Mouse (Mus musculus) layer of hippocampus, postnatal 14 days (tissue): Measurements from ENCODE around the gene Golph3l. TPM values are rescaled to one million over a fixed set of nuclear protein-coding genes. Genes with fewer than 3 reads are reported as not detected.
"Not testable (repeated sequence)": the region's sequence is repeated elsewhere in the genome, so short reads cannot be mapped to it uniquely, and the experiment has no call there.

Source experiments
- DNase-seq, 2 experiments: peaks; one replicate each; pipeline ENCODE4 v3.0.0; 2021 to 2022; ENCODE audit warnings: low spot score in 2 of 2, mixed read lengths in 1 of 2
- long read RNA-seq, 2 experiments: library from polyadenylated mRNA; stranded (forward); transcript quantifications; one replicate each; pipeline ENCODE4 v2.0.0; 2021
- total RNA-seq, 2 experiments: library from RNA; stranded (reverse); gene quantifications; 2 replicates each; pipeline ENCODE4 v1.2.3; 2021

Gene Golph3l
- total RNA-seq: 10 to 100 TPM; 20.6 to 22.2 TPM
- long read RNA-seq, experiment 1, transcript Golph3l-207 (5 exons, 2,836 nt): major isoform, 19 of 19 reads
- long read RNA-seq, experiment 1, partial matches to known transcripts: 0 of 19 reads
- long read RNA-seq, experiment 1, other reads (novel, unspliced or antisense): 0 of 19 reads
- long read RNA-seq, experiment 2, transcript Golph3l-207 (5 exons, 2,836 nt): major isoform, 22 of 26 reads
- long read RNA-seq, experiment 2, partial matches to known transcripts: 2 of 26 reads
- long read RNA-seq, experiment 2, other reads (novel, unspliced or antisense): 1 of 26 reads

GRCm38 (mm10) chr3:95588604-95589086, at the start of gene Golph3l:
Gene Golph3l (plus strand): TSS chr3:95588934.
- DNase-seq: peak; percentile 93 to 98

DNA sequence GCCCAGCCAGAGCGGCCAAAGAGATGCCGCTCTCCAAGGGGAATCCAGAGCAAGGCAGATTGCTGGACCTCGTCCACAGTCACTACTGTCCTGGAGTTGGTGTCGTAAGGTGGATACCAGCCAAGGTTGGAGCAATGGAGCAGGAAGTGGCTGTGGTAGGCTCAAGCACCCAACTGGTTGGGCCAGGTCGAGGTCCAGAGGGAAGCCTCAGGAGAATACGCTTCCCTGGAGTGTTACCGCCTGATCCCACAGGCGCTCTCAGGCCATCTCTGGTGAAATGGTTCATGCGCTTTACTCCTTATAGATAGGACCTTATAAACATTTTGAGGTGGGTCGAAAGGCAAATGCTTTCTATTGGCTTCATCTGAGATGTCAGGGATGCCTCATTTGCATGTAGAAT, 49.8 kb upstream of the Golph3l start:
- DNase-seq: no peak

GRCm38 (mm10) chr3:95539837-95540236, 48.9 kb upstream of the Golph3l start:
- no peak for DNase-seq

GRCm38 (mm10) chr3:95541186-95541585, 47.5 kb upstream of the Golph3l start:
- not testable (repeated sequence) for DNase-seq

GRCm38 (mm10) chr3:95542171-95542570, 46.6 kb upstream of the Golph3l start:
- DNase-seq: no peak

DNA sequence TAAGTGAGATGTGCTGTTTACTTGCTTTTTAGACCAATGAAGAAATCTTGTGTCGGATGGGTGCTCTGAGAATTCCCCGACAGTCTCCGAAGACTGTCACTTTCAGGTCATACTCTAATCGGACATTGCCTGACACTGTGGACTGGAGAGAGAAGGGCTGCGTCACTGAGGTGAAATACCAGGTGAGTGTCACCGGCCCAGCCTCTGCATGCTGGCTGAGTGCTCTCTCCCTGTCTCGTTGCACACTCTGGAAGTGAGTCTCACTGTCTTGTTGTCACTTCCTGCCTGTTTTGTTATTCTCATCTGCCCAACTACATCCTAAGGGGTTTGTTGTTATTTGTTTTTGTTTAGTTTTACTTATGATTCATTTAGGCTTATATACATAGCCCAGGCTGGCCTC, 45.8 kb upstream of the Golph3l start:
- no peak for DNase-seq

GRCm38 (mm10) chr3:95550176-95550575, 38.6 kb upstream of the Golph3l start:
- DNase-seq: no peak

DNA sequence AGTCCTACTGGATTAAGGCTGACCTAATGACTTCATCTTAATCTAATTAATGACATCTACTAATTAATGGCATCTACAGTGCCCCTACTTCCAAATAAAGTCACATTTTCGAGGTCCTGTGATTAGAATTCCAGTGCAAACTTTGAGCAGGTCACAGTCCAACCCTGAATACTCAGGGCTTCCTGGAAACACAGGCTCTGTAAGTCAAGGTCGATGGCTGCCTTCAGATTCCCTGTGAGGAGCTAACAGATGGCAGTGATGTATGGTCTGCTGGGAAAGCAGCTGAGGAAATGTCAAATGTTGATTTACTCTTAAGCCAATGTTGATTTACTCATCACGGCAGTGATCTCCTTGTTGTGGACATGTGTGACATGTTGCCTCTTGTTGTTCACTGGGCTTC, 34.7 kb upstream of the Golph3l start:
- DNase-seq: no peak

DNA sequence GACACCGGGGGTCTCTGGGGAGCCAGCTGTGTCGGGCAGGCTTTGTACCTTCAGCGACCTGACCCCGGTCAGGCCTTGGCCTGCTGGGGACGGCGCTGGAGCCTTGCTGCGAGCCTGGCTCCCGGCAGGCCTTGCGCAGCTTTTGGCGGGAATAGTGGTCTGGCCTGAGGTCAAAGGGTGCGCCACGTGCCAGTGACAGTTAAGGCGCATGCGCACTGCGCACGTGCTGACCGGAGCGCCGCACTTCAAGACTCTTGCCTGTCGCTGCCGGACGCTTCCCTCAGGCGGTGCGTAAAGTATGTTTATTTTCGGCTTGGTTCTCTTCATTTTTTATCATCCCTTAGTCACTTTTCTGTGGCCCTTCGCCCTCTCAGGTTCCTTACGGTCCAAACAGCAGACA, 29.3 kb upstream of the Golph3l start, which contains the start of gene Hormad1:
Hormad1 (plus strand) TSS at position 241 of the 400 bp plus-strand sequence.
- no peak for DNase-seq

GRCm38 (mm10) chr3:95560738-95561137, 28.0 kb upstream of the Golph3l start:
- DNase-seq: no peak

DNA sequence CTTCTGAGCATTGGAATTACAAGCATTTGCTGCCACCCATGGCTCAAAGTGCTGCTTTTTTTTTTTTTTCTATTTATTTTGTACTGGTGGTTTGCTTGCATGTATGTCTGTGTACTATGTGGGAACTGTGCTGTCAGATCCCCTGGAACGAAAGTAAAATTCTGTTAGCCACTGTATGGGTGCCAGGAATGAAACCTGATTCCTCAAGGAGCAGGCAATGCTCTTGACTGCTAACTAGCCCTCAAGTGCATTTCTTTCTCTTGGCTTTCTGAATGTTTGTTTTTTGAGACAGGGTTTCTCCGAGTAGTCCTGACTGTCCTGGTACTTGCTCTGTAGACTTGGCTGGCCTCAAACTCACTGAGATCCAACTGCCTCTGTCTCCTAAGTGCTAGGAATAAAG, 26.9 kb upstream of the Golph3l start:
- no peak for DNase-seq

- no peak for DNase-seq
These were observed 19.1 kb upstream of the Golph3l start for GRCm38 (mm10) chr3:95569585-95569984.

DNA sequence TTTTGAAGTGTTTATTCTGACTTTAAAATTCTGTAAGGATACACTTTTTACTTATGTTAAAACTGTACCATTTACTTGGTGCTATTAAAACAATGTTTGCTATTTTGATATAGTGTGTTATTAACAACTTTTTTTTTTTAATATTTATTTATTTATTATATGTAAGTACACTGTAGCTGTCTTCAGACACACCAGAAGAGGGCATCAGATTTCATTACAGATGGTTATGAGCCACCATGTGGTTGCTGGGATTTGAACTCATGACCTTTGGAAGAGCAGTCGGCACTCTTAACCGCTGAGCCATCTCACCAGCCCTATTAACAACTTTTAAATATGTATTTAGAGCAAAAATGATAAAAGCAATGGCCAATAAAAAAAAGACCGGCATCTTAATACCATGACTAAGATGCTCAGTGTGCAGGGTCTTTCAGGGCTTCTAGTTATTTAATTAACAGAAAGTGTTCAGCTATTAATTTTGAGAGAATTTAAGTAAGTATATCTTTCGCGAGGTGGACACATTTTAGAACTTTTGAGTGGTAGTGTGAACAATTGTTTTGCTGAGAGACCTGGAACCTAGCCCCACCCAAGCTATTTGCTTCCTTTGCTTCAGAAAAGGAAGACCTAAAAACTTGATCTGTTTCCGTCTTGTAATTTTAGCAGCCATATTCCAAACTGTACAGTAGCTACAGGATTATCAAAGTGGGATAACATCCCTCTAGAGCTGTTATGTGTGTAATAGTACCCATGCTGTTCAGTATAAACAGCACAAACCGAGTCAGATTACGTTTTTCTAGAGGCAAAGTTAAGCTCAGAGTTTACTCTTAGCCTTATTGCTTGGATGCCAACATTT, 755 bp upstream of the Golph3l start:
- DNase-seq: no peak

GRCm38 (mm10) chr3:95598734-95599133, 10.0 kb downstream of the Golph3l start:
- no peak for DNase-seq

DNA sequence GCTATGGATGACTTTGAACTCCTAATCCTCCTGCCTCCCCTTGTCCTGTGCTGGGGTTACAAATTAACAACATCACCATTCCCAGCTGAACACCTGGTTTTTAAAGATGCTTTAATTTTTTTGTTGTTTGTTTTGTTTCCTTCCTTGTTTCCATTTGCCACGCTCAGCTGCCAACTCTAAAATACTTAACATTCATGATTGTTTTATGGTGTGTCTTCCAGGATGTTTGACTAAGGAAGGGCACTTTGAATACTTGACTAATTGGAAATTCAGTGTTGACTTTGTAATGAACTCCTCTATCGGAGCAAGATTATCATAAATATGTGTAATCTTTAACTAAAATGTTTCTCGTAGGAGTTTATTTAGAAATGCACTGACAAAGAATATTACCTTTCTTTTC, 12.6 kb downstream of the Golph3l start:
- no peak for DNase-seq

DNA sequence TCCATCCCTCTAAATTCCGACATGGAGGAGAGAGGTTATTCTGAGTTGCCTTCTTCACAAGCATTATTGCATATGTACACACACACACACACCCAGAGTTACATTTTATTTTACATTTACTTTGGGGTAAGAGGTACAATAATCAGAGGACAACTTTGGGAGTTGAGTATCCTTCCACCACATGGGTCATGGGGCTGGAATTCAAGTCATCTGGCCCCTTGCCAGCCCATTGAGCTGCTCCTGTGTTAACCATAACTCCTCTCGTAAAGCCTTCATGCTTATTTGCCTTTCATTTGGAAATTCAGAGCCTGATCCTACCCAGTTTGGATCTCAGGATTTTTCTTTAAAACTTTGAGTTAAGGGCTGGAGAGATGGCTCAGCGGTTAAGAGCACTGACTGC, 17.4 kb downstream of the Golph3l start:
- DNase-seq: no peak

DNA sequence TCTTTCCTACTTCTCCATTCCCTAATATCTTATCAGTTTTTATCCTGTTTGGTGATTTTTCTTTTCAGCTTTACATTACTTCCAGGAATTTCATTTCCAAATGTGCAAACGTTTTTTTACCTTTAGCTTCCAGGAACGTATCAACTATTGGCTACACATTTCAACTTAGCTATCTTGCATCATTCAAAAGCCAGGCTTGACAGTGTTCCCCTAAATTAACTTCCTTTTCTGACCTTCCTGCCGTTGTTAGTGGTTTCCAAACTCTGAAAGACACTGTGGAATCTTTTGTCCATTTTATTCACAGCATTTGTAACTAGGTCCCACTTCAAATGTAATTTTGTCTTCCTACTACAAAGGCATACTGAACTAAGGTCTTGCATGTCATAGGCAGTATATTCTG, 20.5 kb downstream of the Golph3l start:
- DNase-seq: no peak

GRCm38 (mm10) chr3:95613996-95614395, 25.3 kb downstream of the Golph3l start:
- no peak for DNase-seq

- no peak for DNase-seq
These were observed 29.8 kb downstream of the Golph3l start for GRCm38 (mm10) chr3:95618511-95618910.

DNA sequence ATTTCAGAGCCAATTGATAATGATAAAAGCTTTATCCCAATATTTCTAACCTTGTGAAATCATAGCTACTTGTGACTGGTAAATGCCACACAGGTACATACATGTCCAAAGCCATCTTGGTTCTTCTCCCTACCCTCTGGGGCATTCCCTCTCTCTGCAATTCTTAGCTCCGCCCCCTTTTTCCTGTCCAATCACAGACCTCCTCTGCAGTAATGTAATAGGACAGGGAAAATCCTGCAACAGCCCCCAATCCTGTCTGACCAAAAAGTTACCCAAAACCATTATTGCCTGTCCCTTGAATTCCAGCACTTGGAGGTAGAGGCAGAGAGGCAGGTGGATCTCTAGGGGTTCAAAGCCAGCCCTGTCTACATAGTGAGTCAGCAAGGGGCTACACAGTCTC, 32.5 kb downstream of the Golph3l start:
- DNase-seq: no peak

GRCm38 (mm10) chr3:95622421-95622820, 33.7 kb downstream of the Golph3l start:
- DNase-seq: not testable (repeated sequence)

GRCm38 (mm10) chr3:95623551-95623950, 34.8 kb downstream of the Golph3l start:
- DNase-seq: no peak
